Mouse (Mus musculus) kidney, adult 18-20 months (tissue): ENCODE measurements around the gene Lrrc4.

Source experiments
- DNase-seq: peaks from one replicate; pipeline ENCODE4 v3.0.0; 2021

Gene Lrrc4

DNA sequence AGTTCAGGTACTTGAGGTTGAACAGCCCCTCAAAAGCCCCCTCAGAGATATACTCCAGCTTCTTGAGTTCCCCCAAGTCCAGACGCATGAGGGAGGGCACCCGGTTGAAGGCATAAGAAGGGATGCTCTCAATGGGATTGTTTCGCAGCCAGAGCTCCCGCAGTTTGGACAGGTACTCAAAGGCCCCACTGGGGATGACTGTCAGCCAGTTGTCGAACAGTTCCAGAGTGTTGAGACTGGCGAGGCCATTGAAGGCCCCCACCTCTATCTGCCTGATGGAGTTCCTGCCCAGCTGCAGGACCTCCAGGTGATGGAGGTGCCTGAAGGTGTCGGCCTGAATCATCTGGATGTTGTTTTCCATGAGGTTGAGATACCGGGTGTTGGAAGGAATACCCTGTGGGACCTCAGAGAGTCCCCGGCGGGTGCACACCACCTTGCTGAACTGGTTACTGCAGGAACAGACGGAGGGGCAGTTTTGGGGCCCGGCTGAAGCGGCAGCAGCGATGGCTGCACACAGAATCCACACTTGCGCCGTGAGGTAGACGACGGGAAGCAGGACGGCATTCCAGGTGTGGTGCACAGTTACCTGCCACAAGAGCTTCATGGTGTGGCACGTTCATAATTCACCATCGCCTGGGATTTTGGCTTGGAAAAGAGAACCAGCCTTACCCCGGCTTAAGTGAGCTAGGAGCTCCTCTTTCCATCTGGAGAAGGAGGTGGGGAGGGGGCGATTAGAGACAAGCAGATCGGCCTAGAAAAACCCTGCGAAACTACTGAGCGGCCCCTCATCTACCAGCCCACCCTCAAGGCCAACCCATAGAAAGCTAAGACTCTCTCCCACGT is at the start of gene Lrrc4:
Gene Lrrc4 (minus strand): TSS at position 737 of the 843 bp plus-strand sequence.
- DNase-seq = no peak

- DNase-seq = no peak
These were observed 49.4 kb upstream of the Lrrc4 start for GRCm38 (mm10) chr6:28880909-28881308.

GRCm38 (mm10) chr6:28879315-28879714 is 47.8 kb upstream of the Lrrc4 start:
- DNase-seq = no peak

DNA sequence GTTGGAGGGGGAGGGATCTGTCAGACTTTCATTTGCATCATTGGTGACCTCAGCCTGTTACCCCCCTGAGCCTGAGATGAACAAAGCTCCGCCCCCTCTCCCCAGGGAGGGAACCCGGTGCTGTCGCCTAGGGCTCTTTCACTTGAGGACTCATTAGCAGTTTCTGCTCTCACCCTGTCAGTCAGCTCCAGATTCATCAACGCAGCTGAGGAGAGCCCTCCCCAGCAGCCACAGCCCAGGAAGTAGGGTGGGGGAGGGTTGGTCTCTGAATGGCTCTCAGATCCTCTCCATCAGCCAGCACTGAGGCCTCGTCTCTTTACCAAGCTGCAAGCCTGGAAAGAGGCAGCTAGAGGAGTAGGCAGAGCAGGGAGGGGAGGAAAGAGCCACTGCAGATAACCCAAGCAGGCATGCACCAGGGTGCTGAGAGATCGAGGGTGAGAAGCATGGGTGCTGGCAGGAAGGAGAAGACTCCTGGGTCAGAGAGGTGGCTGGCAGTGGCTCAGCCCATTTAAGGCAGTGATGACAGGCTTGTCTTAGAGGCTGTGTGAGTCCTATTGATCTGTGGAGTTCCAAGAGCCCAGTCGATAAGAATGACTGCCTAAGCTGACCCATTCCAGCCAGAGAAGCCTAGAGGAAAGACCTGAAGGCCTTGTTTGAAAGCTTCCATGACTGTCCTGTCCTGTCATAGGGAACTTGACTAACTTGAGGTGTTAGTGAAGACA is 46.6 kb upstream of the Lrrc4 start:
- no peak for DNase-seq

GRCm38 (mm10) chr6:28876492-28876891 is 44.9 kb upstream of the Lrrc4 start:
- no peak for DNase-seq

- DNase-seq = no peak
These were observed 43.8 kb upstream of the Lrrc4 start for GRCm38 (mm10) chr6:28875333-28875732.

DNA sequence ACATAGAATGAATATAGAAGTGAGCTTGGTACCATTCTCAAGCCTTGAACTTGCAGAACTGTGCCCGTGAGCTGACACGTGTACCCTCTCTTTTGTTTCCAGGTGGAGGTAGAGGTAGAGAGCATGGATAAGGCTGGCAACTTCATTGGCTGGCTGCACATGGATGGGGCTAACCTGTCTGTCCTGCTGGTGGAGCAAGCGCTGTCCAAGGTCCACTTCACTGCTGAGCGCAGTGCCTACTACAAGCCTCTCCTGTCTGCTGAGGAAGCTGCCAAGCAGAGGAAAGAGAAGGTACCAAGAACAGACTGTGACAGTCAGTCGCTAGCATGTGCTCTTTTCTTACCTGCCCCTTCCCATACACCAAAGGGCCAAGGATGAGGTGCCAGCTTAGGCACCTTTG is 43.2 kb upstream of the Lrrc4 start:
- no peak for DNase-seq

DNA sequence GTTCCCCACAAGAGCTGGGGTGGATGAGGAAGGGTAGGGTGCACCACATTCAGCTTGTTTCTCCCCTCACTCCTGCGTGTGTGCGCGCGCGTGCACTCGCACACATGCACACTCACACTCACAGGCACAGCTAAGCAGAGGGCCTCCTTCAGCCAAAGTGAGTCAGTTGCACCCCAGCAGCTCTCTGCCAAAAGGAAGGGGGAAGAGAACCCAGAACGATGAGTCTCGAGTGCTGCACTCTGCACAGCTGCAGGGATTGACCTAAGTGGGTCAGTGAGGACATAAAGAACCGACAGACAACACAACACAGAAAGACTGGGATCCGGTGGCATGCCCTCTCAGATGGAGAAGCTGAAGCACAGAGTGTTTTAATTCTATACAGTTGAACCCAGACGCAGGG is 42.5 kb upstream of the Lrrc4 start:
- DNase-seq = no peak

GRCm38 (mm10) chr6:28872421-28872795 is 40.9 kb upstream of the Lrrc4 start:
- no peak for DNase-seq

DNA sequence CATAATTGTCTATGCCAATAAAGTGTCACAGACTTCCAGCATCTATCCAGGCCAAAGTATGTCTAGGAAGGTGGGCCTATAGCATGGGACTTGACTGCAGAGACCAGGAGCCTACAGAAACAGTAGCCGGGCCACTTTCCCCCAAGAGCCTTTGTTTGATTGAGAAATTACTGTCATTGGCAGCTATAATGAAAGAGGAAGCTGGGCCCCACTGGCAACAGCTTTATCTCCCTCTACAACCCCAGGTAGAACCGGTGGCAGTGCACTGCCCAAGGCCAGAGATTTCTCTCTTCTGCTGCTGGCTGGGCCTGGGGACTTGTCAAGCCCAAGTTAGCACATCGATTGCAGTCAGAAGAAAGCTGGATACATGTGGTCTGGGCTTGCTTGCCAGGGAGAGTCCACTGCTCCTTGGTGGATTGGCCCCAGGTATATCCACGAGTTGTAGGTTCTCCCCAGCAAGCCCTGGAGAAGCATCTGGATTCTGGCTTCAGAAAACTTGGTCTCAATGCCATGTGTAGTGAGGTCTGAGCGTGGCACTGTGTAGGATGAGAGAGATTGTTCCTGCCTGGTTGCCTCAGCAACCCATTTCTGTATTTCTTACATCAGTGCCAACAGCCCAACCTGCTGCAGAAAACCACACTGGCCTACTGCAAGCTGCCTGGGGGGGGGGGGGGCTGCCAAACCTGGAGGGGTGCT is 40.3 kb upstream of the Lrrc4 start:
- no peak for DNase-seq

DNA sequence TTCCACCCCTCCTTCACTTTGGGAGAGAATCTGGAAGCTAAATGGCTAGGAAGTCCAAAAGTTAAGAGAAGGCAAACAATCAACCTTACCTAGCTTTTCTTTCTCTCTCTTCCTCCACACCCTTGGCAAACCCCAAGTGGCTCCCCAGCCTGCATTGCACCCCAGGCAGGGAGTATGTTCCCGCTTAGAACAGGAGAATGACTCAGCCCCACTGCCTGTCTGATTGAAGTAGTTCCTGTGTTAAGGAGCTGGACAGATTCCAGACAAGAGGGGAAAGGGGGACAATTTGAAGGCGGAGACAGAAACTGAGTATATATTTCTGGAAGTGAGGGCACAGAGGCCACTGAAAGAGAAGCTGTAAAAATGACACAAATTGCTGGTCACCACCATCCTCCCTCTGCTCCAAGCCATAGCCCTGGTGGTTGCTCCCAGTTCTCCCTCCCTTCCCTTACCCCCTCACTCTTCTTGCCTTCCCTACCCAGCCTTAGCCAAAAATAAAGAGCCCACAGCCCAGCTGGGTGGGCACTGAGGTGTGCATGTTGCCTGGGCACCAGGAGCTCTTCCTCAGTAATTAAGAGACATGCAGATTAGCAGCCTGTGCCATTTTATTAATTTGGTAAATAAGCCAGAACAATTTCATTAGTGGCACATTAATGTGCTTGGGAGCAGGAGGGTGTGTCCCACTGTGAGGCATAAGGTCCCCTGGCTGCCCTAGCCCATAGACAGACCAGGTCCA is 36.1 kb upstream of the Lrrc4 start:
- no peak for DNase-seq

GRCm38 (mm10) chr6:28866206-28866605 is 34.7 kb upstream of the Lrrc4 start:
- DNase-seq = no peak

- DNase-seq = no peak
These were observed 33.6 kb upstream of the Lrrc4 start for GRCm38 (mm10) chr6:28865112-28865511.

- DNase-seq = no peak
These were observed 33.1 kb upstream of the Lrrc4 start for GRCm38 (mm10) chr6:28864684-28865083.

DNA sequence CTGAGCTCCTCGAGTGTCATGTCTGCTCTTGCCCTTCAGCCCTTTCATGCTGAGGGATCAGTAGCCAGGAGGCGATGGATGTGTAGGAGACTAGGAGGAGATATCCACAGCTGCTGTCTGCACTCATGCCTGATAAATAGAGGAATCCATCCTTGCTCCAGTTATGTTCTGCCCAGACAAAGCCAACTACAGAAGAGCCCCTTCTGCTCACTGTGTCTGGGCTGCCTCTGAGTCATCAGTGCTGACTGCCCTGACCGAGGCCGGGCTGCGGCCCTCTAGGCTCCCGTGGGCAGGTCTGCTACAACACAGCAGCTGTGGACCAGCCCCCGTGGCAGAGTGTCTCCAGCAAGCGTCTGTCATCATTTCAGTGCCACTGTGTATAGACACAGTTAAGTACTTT is 30.8 kb upstream of the Lrrc4 start:
- DNase-seq = no peak

DNA sequence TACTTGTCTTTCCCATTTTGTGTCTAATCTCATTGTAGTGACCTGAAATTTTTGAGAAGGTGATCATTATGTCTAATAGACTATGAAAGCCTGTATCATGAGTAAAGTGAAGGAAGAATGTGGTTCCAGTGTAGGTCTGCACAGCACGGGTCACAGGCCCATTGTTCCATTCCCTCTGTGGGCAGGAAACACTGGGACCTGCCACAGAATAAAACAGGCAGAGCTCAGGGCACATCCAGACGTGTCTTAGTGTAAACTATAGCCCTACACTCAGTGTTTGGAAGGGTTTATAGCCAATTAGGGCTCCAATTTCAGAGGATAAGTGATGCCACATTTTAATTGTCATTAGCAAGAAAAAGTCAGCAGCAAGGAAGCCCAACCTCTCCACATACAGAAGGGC is 29.4 kb upstream of the Lrrc4 start:
- no peak for DNase-seq

- no peak for DNase-seq
These were observed 28.9 kb upstream of the Lrrc4 start for GRCm38 (mm10) chr6:28860450-28860849.

DNA sequence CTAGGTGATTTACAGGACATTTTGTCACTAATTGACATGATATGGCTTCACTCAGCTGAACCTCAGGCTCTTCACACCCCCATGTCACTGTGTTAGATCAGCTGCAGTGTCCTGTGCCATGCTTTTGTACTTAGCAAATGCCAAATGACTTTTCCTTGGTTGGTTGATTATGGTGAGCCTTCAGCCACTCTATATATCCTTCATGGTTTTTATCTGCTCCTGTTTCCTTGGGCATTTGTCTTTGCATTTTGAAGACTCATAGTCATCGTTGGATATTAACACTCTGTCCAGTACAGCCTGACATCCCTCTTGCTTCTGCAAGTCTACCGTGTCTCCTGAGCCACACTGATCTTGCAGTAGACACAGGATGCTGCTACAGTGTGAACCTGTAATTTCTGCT is 27.5 kb upstream of the Lrrc4 start:
- DNase-seq = no peak

DNA sequence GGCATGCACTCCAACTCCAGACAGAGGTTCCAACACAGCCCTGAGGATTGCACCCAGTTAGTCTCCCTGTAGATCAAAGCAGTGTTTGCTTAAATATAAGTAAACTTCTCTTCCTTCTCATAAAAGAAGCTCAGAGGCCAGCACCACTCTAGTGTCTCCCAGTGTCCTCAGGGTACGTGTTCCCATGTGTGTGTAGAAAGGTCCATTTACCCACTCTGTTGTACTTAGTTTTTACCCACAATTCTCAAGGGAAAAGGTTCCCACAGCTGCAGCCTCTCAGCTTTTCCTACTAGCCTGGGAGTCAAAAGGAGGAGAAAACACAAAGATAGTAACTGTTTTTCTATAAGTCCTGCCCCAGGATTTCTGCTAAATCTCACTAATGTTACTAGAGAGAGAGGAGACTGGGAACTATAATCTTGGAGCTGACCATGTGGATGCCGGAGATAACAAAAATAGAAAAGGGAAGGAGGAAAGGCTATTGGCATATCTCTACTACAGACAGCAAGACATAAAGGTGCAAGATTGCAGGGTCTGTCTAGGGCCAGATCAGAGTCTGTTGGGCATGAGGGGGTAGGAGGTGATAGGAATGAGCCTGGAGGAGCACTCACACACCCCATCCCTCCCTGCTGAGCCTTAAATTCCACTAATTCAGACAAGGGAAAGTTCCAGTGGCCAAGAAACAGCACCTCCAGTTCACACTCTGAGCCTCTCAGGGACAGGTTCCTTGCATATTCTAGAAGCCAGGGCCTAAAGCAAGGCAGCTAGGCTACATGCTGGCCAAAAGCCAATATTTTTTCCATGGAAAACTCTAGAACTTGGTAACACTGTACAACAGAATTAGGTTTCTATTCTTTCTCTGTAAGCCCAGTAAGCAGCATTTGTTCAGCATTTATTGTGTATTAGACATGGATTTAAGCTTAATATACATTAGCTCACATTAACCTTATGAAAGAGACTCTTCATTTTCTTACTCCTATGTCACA is 25.9 kb upstream of the Lrrc4 start:
- DNase-seq = no peak

- no peak for DNase-seq
These were observed 25.2 kb upstream of the Lrrc4 start for GRCm38 (mm10) chr6:28856789-28857188.

DNA sequence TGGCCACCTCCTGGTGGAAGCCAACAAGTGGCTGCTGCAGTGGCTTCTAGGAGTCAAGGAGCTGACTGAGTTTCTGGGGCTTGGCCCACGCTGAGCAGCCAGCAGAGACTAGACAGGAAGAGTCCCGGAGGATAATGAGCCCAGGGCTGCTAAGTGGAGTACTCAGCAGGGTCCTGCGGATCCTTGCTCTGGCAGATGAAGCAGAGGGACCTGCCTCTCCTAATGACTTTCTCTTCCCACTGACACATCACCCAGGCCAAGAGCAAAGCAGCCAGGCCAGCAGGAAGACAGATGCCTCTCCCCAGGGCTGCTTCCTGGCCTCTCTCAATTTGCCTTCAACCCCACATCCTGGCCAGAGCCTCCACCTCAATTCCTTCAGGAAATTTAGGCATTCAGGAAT is 23.9 kb upstream of the Lrrc4 start:
- no peak for DNase-seq

GRCm38 (mm10) chr6:28854598-28854997 is 23.1 kb upstream of the Lrrc4 start:
- no peak for DNase-seq
